Mouse (Mus musculus) neural tube, embryonic 12.5 days (tissue): ENCODE results near the gene Tbc1d13. TPM values are rescaled to one million over a fixed set of nuclear protein-coding genes. Genes with fewer than 3 reads are reported as not detected.
"Not testable (repeated sequence)": the region's sequence is repeated elsewhere in the genome, so short reads cannot be mapped to it uniquely, and the experiment has no call there.

Experiments used
- ATAC-seq: fragments of 200-750 bp; cut with Nextera tagmentation; 2 replicates; pipeline ENCODE4 v1.8.0; 2017; ENCODE audit warnings: low read depth, mild to moderate bottlenecking, moderate TSS enrichment, moderate library complexity; ENCODE audit not compliant: low FRiP score
- H3K27ac ChIP-seq: fragments of 300-500 bp; sonication (generic); 2 replicates; pipeline ENCODE4 v1.5.1; 2016
- H3K27me3 ChIP-seq: fragments of 300-500 bp; sonication (generic); replicated peaks from 2 replicates; pipeline ENCODE4 v1.6.1; 2016; ENCODE audit warnings: mild to moderate bottlenecking
- H3K36me3 ChIP-seq: fragments of 300-500 bp; sonication (generic); 2 replicates; pipeline ENCODE4 v1.6.1; 2016; ENCODE audit warnings: mild to moderate bottlenecking
- H3K4me1 ChIP-seq: fragments of 300-500 bp; sonication (generic); 2 replicates; pipeline ENCODE4 v1.6.1; 2016
- H3K4me2 ChIP-seq: fragments of 300-500 bp; sonication (generic); replicated peaks from 2 replicates; pipeline ENCODE4 v1.6.1; 2016; ENCODE audit warnings: mild to moderate bottlenecking
- H3K4me3 ChIP-seq: fragments of 300-500 bp; sonication (generic); 2 replicates; pipeline ENCODE4 v1.5.1; 2016
- H3K9ac ChIP-seq: fragments of 300-500 bp; sonication (generic); 2 replicates; pipeline ENCODE4 v1.6.1; 2016; ENCODE audit warnings: mild to moderate bottlenecking
- H3K9me3 ChIP-seq: fragments of 300-500 bp; sonication (generic); 2 replicates; pipeline ENCODE4 v1.6.1; 2016; ENCODE audit warnings: mild to moderate bottlenecking
- WGBS: fragments of 180-500 bp; shearing (Covaris S2); methylation state at CpG from one replicate; pipeline ENCODE4 v1.1.7; 2016; 5-methylcytosine and 5-hydroxymethylcytosine counted together
- polyA plus RNA-seq: library from polyadenylated mRNA; unstranded; fragments of >200 nt; fragmentation: Nextera tagmentation; extraction: Ambion mirVana; gene quantifications from 2 replicates; pipeline ENCODE4 v1.2.1, GENCODE M21; 2016

Gene Tbc1d13
- polyA plus RNA-seq, 1 experiment from 2014 or later: 11.3 TPM

DNA sequence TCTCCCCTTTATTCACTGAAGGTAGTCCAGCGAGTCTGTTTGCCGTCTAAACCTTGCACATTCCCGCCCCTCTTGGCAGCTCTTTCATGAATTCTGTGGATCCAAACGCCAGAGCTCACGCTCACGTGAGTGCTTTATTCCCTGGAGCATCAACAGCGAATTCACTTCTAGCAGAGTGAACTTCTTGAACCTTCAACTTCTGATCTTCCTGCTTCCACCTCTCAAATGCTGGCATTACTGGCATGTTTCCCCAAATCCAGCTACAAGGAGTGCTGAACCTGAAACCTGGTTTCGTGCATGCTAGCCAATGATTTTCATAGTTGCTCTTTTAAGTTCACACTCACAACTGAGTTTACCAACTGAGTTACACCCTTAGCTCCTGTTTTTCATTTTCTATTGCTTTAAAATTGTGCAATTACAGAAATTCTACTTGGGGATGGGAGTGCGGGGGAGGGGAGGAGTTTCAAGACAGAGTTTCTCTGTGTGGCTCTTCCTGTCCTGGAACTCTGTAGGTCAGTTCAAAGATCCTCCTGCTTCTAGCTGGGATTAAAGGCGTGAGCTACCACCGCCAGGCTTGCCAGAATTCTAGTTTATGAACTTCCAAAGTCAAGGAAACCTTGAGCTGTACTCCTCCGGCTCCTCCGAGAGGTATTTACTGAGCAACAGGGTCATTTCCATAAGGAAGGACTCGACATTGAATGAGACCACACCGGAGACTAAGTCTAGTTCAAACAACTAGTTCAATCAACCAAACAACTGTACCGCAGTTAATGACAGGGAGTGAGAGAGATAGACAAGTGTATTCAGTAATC is 539 bp upstream of the Tbc1d13 start:
- ATAC-seq: peak; percentile 8; the same call in 1 of the 2 replicates
- Histone ChIP-seq H3K9me3 (no peaks in the 10 kb centered on the region), H3K4me3 (peak overlapping the region; percentile 73), H3K9ac (peak overlapping the region; percentile 55; the same call in 1 of the 2 replicates), H3K4me2 (peak overlapping the region; percentile 76), H3K4me1 (peaks cover 19% of the 10 kb centered on the region), H3K27me3 (no peaks in the 10 kb centered on the region), H3K36me3 (peaks cover 24% of the 10 kb centered on the region), H3K27ac (no peak overlapping the region)
- WGBS: 28% methylated on average over 16 of the region's 16 CpGs

DNA sequence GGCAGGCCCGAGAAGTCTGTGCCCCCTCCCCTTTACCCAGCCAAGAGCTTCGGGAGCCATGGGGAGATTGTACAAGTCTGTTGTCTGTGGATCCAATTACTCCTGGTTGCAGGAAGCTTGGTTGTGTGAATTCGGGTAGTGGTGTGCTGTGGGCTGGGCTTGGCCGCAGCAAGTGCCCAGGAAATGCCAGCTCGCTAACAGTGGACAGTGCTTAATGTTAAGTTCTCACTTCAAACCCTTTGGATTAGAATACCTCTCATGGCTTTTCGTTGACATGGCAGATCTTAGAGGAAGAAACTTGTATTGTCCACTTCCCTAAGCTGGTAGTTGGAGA is 799 bp downstream of the Tbc1d13 start:
- H3K9ac ChIP-seq: peak overlapping the region; percentile 55
- peaks cover 19% of the 10 kb centered on the region for H3K4me1 ChIP-seq
- peaks cover 24% of the 10 kb centered on the region for H3K36me3 ChIP-seq
- H3K4me2 ChIP-seq: peak overlapping the region; percentile 76
- H3K27me3 ChIP-seq: no peaks in the 10 kb centered on the region
- 32% methylated on average over 6 of the region's 6 CpGs for WGBS
- ATAC-seq: peak; percentile 22; the same call in 1 of the 2 replicates
- H3K4me3 ChIP-seq: peak overlapping the region; percentile 73
- no peak overlapping the region for H3K27ac ChIP-seq
- no peaks in the 10 kb centered on the region for H3K9me3 ChIP-seq

GRCm38 (mm10) chr2:30134928-30135620 is 1.5 kb downstream of the Tbc1d13 start:
- no peak for ATAC-seq
- peak overlapping the region; percentile 73; the same call in 1 of the 2 replicates for H3K4me3 ChIP-seq
- 0 out of 2 replicates have a peak overlapping the region, but pooled peaks have one; percentile 29 for H3K9ac ChIP-seq
- H3K4me1 ChIP-seq: peaks cover 19% of the 10 kb centered on the region
- peak overlapping the region; percentile 76 for H3K4me2 ChIP-seq
- H3K27ac ChIP-seq: no peak overlapping the region
- no peaks in the 10 kb centered on the region for H3K9me3 ChIP-seq
- H3K36me3 ChIP-seq: peaks cover 26% of the 10 kb centered on the region
- 48% methylated on average over 10 of the region's 10 CpGs for WGBS
- no peaks in the 10 kb centered on the region for H3K27me3 ChIP-seq

DNA sequence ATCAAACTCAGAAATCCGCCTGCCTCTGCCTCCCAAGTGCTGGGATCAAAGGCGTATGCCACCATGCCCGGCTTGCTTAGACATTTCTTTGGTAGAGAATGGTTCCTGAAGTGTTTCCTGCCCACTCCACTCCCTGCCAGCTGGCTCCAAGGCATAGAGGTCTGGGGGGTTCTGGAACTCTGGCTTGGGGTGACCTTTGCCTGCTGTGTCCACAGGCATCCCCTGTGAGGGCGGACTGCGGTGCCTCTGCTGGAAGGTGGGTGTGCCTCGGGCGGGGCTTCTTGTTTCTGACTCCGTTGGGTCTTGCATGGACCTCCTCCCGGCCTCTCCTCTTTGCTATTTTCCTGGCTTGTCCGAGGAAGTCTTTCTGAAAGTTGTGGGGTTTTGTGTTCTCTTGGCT is 2.9 kb downstream of the Tbc1d13 start:
- WGBS: 96% methylated on average over 10 of the region's 10 CpGs
- Histone ChIP-seq H3K36me3 (peaks cover 40% of the 10 kb centered on the region), H3K27me3 (no peaks in the 10 kb centered on the region), H3K4me3 (no peak overlapping the region), H3K4me1 (peaks cover 19% of the 10 kb centered on the region), H3K4me2 (no peak overlapping the region), H3K9me3 (no peaks in the 10 kb centered on the region), H3K27ac (no peak overlapping the region), H3K9ac (no peak overlapping the region)
- no peak for ATAC-seq

GRCm38 (mm10) chr2:30140021-30140420 is 6.5 kb downstream of the Tbc1d13 start:
- not testable (repeated sequence) for H3K27ac ChIP-seq, ATAC-seq, H3K9ac ChIP-seq, H3K27me3 ChIP-seq, H3K4me1 ChIP-seq, H3K9me3 ChIP-seq, H3K4me3 ChIP-seq, H3K4me2 ChIP-seq
- WGBS: 90% methylated on average over 4 of the region's 4 CpGs
- peaks cover 75% of the 10 kb centered on the region for H3K36me3 ChIP-seq

DNA sequence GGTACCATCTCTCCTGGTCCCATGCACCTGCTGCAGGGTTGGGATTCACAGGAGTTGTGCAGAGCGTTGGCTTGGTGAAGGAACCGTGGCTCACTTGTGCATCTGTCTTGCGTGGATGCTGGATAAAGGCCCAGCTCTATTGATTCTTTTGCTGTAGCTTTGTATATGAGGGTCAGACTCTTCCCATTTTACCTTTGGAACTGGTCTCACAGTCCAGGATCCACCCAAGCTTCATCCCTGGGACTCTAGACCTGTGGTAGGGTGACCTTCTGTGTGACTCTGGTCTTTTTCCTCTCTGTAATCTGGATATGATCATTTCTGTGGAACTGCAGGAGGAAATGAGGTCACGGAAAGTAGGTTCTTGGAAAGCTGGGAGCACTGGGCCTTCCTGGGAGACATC is 10.9 kb downstream of the Tbc1d13 start:
- no peak overlapping the region for H3K27ac ChIP-seq
- H3K36me3 ChIP-seq: peaks cover 91% of the 10 kb centered on the region
- no peaks in the 10 kb centered on the region for H3K4me1 ChIP-seq
- H3K4me2 ChIP-seq: no peak overlapping the region
- WGBS: 97% methylated on average over 4 of the region's 4 CpGs
- no peak for ATAC-seq
- no peak overlapping the region for H3K9ac ChIP-seq
- H3K9me3 ChIP-seq: no peaks in the 10 kb centered on the region
- H3K4me3 ChIP-seq: no peak overlapping the region
- H3K27me3 ChIP-seq: no peaks in the 10 kb centered on the region

- ATAC-seq: no peak
- Histone ChIP-seq H3K9me3 (no peaks in the 10 kb centered on the region), H3K27ac (no peak overlapping the region), H3K4me1 (no peaks in the 10 kb centered on the region), H3K4me3 (no peak overlapping the region), H3K36me3 (peaks cover 89% of the 10 kb centered on the region), H3K27me3 (no peaks in the 10 kb centered on the region), H3K4me2 (no peak overlapping the region), H3K9ac (no peak overlapping the region)
- 92% methylated on average over 4 of the region's 4 CpGs for WGBS
These were observed 13.9 kb downstream of the Tbc1d13 start for GRCm38 (mm10) chr2:30147466-30147865.

DNA sequence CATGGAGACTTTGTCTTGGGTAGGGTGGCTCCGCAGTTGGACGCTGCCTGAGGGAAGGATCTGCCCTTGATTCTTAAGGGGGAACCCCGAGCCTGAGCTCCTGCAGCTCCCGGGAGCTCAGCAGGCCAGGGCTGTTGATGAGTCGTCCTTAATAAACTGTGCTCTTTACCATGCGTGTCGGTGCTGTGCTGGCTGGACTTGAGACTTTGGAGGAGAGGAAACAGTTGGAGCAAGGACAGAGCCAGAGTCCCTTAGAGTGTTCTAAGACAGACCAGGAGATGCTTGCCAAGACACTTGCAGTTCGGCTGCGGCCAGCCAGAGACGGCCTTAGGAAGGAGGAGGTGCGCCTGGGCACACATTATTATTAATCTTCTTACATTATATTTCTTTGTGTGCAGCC is 18.3 kb downstream of the Tbc1d13 start:
- ATAC-seq: no peak
- H3K36me3 ChIP-seq: peaks cover 50% of the 10 kb centered on the region

GRCm38 (mm10) chr2:30152616-30153015 is 19.1 kb downstream of the Tbc1d13 start:
- no peak overlapping the region for H3K9ac ChIP-seq
- no peak overlapping the region for H3K4me3 ChIP-seq
- peaks cover 42% of the 10 kb centered on the region for H3K36me3 ChIP-seq
- H3K4me1 ChIP-seq: no peaks in the 10 kb centered on the region
- WGBS: 83% methylated on average over 8 of the region's 8 CpGs
- H3K27ac ChIP-seq: no peak overlapping the region
- no peak overlapping the region for H3K4me2 ChIP-seq
- no peak for ATAC-seq
- H3K9me3 ChIP-seq: no peaks in the 10 kb centered on the region
- no peaks in the 10 kb centered on the region for H3K27me3 ChIP-seq

More for the DNA sequence above, 18.3 kb downstream of the Tbc1d13 start:
- WGBS: 89% methylated on average over 11 of the region's 11 CpGs
- Histone ChIP-seq H3K27ac (no peak overlapping the region), H3K27me3 (no peaks in the 10 kb centered on the region), H3K4me3 (no peak overlapping the region), H3K4me2 (no peak overlapping the region), H3K9ac (no peak overlapping the region), H3K4me1 (no peaks in the 10 kb centered on the region), H3K9me3 (no peaks in the 10 kb centered on the region)

DNA sequence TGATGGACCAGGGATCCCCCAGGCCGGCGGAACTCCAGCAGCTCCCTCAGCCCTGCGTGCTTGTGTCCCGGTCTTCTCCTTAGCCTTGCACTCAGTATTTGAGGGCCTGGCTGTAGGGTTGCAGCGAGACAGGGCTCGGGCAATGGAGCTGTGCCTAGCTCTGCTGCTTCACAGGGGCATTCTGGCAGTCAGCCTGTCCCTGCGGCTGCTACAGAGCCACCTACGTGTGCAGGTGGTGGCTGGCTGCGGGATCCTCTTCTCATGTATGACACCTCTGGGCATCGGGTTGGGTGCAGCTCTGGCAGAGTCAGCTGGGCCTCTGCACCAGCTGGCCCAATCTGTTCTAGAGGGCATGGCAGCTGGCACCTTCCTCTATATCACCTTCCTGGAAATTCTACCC is 26.3 kb downstream of the Tbc1d13 start:
- H3K27me3 ChIP-seq, H3K4me1 ChIP-seq, H3K4me2 ChIP-seq, H3K4me3 ChIP-seq, H3K27ac ChIP-seq, H3K9me3 ChIP-seq, ATAC-seq, H3K9ac ChIP-seq, H3K36me3 ChIP-seq: not testable (repeated sequence)
- WGBS: 85% methylated on average over 8 of the region's 10 CpGs

- Histone ChIP-seq H3K4me3 (no peak overlapping the region), H3K9ac (no peak overlapping the region), H3K4me1 (no peaks in the 10 kb centered on the region), H3K9me3 (peaks cover 8% of the 10 kb centered on the region; the same call in 1 of the 2 replicates), H3K27ac (no peak overlapping the region), H3K36me3 (no peaks in the 10 kb centered on the region), H3K4me2 (no peak overlapping the region), H3K27me3 (no peaks in the 10 kb centered on the region)
- ATAC-seq: no peak
These were observed 28.3 kb downstream of the Tbc1d13 start for GRCm38 (mm10) chr2:30161809-30162208.

- H3K4me2 ChIP-seq: no peak overlapping the region
- WGBS: 61% methylated on average over 9 of the region's 9 CpGs
- H3K27me3 ChIP-seq: no peaks in the 10 kb centered on the region
- no peaks in the 10 kb centered on the region for H3K36me3 ChIP-seq
- peaks cover 12% of the 10 kb centered on the region; the same call in 1 of the 2 replicates for H3K9me3 ChIP-seq
- no peak for ATAC-seq
- no peaks in the 10 kb centered on the region for H3K4me1 ChIP-seq
- H3K4me3 ChIP-seq: no peak overlapping the region
- no peak overlapping the region for H3K27ac ChIP-seq
- no peak overlapping the region for H3K9ac ChIP-seq
These were observed 30.9 kb downstream of the Tbc1d13 start for GRCm38 (mm10) chr2:30164340-30164932.
